Mouse (Mus musculus) urinary bladder, postnatal 4 days (tissue): ENCODE data around the gene Ank.

Experiments
- DNase-seq, 2 experiments: peaks; one replicate each; pipeline ENCODE4 v3.0.0; 2021 to 2022; ENCODE audit warnings: low spot score in 2 of 2

The Ank gene

DNA sequence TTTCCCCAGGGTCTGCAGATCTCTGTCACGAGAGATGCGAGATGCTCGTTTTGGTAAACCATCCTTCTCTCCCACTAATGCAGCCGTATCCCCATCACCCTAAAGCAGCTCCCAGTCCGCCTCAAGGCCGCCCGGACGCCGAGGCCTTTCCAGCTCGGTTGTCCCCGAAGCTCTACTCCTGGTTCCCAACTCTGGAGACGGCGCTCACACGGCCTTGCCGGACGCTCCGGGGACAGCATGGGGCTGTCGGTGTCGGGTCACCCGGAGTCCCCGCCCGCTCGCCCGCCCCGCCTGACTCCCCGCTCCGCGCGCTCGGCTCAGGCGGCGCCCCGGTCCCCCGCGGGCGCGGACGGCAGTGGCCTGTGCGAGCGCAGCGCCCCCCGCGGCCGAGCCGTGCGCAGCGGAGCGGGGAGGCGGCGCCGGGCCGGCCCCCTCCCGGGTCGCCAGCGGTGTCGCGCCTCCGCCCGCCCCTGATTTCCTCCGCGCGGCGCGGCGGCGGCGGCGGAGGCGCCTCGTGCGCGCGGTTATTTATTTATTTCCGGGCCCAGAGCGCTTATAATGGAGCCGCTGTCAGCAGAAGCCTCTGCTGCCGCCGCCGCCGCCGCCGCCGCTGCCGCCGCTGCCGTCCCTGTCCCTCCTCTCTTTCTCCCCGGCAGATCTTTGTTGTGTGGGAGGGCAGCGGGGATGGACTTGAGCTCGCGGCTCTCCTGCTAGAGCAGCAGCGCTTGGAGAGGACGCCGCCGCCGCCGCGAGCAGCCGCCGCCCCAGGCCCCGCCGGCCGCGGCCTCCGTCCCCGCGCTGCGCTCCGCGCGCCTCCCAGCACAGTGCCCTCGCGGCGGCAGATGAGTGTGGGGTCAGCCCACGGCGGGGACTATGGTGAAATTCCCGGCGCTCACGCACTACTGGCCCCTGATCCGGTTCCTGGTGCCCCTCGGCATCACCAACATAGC, at the start of gene Ank:
Gene Ank (plus strand): TSS at position 547 of the 950 bp plus-strand sequence.
- DNase-seq, result peak; percentile 70 to 78

DNA sequence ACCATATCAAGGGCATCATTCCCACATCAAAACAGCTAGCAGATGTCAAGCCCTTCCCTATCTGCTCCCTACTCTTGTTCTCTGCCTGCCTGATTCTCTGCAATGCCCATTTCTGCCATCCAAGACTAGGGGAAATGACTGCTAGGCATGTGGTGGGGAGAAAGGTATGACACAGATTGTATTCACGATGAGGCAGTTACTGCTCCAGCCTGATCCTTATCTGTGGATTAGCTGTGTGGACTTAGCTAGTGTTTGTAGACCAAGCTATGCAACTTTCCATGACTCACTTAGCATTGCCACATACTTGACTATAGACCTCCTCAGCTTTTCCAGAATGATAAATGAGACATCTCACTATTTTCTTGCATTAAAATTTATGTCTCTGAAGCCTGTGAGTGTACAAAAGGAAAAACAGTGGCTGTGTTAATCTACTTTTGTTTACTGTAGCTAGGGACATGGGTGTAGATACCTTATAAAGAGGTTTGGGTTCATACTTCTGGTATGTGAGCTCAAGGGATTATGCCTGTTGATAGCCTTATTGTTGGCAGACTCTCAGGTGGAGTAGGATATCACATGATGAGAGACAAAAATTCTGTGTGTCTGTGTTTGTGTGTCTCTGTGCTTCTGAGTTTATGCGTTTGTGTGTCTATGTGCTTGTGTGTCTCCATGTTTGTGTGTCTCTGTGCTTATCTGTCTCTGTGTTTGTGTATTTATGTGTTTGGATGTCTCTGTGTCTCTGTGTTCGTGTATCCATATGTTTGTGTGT, 47.7 kb upstream of the Ank start:
- no peak for DNase-seq

DNA sequence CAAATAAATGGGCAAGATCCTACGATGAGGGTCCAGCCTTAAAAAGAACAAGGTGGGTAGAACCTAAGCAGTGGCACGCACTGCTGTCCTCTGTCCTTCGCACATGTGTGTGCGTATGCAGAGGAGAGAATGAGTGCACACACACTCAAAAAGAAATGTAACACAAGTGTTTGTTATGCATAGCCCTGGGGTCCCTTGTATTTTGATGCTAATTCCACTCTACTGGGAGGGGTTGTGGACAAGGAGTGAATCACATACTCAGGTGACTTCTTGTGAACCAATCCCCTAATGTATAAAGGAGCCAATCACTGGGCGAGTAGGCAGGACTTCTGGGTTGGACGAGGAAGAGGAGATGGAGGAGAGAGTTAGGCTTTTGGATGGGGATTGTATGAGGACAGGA, 44.9 kb upstream of the Ank start:
- no peak for DNase-seq

DNA sequence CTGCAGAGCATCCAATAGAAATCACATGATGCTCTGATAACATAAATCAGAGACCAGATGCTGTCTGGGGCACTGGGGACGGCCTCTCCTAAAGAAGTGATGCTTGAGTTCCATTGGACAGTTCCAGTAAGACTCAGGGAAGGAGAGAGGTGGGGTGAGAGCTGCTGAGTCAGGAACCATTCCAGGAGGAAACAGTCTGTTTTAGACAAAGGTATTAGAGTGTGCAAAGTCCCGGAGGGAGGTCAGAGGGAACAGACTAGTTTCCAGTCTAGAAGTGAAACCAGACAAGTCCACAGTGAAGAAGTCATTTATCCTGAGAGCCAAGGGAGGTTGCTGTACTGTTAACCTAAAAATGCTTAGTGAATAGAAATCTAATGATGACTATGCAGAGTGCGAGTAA, 38.9 kb upstream of the Ank start:
- DNase-seq, result no peak

DNA sequence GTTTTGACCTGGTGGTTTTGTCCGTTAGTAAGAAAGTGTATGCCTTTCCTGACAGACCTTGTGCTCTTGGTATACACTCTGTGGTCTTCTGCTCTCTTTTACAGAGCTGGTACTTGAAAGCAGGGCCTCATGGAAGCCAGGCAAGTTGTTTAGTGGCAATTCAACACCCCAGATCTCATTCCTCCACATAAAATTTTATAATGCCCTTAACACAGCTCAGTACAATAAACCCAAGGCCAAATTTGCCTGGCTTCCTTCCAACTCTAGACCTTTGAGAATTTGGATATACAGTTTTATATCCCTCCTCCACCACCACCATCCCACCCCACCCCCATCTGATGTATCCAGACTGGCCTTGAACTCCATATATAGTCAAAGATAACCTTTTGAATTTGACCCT, 36.2 kb upstream of the Ank start:
- no peak for DNase-seq

DNA sequence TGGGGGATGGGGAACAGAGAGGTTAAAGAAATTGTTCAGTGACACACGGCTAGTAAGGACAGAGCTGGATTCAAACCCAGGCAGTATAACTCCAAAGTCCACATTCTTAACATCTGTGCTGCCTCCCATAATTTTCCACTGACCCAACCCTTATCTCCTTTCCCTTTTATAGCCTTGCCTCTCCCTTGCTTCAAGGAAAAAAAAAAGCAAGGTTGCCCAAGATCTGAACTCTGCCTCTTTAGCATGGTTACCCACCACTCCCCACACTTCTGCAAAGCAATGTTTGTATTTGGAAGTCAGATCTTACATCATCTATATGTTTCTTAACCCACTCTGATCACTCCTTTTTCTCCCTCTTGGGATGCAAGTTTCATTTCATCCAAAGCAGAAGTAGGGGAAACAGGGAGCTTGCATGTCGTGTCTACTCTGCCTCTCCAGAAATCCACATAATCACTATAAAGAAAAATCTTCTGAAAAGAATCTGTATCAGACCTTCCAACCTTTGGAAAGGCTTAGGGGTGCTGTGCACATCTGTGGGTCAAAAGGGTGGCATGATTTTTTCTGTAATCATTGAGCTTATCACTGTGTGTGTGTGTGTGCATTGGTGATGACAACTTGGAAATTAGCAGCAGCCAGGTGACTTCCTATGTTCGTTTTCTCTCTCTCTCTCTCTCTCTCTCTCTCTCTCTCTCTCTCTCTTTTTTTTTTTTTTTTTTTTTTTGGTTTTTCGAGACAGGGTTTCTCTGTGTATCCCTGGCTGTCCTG, 33.4 kb upstream of the Ank start:
- DNase-seq, result no peak

DNA sequence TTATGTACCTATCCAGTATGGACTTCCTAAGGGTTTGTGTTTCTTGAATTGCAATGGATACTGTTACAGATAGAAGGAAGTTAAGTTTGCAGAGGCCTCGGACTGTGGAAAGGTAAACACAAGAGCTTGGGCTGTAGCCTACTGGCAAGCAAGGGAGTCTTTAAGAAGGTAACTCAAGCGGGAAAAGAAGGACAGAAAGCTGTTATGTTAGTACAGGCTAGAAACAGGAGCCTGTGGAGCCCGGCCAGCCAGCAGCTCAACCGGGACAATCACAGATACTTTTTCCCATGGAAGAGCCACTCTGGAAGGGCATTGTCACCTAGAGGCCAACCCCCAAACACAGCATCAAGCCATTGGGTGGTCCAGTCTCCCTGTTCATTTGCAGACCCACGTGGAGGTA, 31.1 kb upstream of the Ank start:
- no peak for DNase-seq

DNA sequence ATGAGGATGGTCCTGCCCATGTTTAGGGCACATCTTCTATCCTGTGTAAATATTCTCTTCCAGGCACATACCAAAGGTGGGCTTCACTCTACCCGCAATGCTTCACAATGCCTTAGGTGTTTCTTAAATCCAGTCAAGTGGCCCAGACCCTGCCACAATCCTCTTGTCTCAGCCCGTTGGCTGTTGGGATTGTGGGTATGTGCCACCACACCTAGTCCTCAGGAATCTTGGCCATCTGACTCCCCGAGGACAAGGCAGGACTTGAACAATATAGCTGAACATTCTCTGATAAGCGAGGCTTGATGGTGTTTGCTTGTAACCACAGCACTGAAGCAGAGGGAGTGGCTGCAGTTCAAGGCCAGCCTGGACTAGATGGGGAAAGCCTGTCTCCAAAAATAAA, 30.3 kb upstream of the Ank start:
- DNase-seq, result peak in 1 of 2 experiments; percentile 51

DNA sequence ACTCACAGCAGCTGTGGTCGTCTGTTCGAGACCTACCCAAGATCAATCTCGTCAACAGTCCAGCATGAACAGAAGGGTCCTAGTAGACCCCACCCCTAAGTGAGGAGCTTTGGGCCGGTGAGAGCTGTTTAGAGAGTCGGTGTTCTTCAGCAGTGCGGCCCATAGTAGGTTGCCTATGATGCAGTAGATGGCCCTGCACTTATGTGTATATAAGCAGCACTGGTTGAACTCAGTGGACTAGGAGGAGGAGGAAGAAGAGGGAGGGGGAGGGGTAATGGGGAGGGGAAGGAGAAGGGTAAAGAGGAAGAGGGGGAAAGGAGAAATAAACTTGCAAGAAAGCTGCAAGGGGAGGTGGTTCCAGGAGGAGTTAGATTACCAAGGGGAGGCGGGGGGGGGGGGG, 25.4 kb upstream of the Ank start:
- DNase-seq, result no peak

DNA sequence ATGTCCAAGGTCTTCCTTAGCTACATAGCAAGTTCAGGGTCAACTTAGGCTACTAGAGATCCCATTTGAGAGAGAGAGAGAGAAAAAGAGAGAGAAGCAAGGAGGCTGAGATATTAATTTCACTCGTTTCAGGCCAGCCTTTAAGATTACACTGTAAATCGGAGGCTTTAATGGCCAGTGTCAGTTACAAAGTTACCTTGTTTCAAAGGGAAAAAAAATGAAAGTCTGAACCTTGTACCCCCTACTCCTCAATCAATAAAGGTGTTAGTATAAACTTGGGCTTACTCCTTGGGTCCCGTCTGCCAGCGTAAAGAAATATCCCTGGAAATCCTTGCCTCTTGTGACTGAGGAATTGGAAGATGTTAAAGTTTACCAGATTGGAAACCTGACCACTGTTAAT, 24.9 kb upstream of the Ank start:
- no peak for DNase-seq

DNA sequence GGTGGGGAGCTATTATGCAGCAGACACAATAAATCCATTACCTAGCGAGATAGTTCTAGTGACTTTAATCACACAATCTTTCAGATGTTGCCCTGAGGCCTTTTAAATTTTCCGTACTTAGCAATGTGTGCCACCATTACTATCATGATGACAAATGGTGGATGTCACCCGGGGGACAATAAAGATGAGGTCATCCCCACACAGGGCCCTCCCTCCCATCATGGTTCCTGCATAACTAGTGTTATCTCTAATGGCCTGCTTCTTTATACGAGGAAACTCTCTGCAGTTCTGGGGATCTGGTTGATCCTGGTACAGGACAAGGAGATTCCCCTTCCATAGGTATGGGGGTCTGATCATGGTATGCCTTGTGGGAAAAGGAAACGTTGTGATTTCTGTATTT, 24.5 kb upstream of the Ank start:
- DNase-seq, result no peak

DNA sequence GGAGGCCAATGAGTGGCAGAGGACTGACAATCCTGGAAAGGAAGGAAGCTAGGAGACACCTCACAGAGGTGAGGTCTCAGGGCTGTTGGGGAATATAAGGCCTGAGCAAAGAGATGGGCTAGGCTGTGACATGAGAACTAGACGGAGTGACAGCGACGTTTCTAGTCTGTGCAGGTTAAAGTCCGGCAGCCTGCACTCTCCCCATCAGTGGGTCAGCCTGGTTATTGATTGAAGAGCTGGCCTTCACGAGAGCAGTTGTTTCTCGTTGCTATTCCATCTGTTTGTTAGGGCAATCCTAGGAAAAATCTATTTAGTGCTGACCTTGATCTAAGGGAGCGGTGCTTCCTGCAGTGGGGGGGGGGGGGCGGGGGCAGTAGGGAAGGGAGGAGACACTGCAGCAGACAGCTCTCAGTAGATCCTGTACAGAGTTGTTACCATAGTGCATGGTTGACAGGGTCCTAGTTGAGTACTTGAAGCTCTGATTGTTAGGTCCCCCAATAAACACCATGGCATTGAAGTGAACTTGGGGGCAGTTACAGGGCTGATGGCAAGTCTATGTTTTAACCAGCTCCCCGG, 21.6 kb upstream of the Ank start:
- DNase-seq, result peak in 1 of 2 experiments; percentile 13

DNA sequence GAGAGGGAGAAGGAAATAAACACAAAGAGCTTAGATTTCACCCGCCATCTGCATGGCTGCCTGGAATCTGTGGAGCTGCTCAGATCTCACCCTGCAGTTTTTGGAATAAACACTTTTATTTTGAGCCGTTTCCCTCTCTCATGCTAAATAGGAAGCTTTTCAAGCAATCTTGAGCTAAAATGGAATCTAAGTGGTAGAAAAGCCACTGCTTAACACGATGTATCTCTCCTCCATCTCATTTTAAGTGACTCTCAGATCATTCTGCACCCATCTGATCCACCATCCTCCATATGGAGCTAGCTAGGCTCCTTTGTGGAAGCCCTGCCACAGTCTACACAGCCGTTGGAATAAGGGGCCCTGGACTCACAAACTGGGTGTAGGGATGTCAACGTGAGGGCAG, 15.8 kb upstream of the Ank start:
- DNase-seq, result no peak

DNA sequence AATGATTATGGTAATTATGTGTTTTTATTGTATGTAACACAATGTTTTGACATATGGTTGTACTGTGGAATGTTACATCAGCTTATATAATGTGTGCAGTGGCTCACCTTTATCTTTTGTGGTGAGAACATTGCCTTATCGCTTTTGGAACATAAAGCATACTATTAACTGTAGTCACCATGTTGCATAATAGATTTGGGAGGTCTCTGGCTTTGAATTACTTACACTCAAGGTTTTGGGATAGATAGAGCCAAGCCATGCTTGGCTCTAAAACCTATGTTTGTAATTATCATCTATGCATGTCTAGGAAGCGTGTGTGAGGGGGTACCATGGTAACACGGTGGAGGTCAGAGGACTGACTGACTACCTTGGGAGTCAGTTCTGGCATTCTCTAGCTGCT, 14.7 kb upstream of the Ank start:
- no peak for DNase-seq

DNA sequence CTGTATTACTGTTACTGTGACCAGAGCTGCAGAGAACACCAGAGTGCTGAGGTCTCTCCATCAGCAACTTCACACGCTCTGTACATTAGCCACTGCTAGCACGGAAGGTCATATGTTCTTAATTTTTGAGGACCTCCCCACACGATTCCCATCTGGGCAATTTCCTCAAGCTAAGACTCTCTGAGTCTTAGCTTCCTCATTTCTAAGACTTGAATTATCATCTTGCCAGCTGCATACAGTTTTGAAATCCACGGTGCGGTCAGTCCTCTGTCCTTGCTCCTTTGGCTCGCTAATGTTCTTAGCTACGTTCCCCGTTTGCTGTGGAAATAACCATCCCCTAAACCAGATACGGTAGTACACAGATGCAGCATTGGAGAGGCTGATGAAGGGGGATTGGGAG, 14.0 kb upstream of the Ank start:
- DNase-seq, result no peak

DNA sequence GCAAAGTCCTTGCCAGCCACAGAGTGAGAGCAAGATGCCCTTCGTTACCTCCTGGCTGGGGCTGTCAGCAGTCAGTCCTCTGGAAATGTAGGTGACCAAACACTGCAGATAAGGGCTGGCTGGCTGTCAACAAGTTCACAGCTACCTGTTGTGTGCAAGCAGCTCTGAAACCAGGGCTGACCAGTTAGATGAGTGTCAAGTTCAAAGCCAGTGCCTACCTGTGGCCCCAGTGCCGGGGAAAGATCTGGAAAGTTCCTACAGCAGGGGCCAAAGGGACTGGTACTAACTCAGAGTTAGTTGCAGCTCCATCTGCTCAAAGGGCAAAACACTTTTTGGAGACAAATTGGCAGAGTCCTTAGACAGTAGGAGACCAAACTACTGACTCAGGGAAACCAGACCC, 9.5 kb upstream of the Ank start:
- peak in 1 of 2 experiments; percentile 54 for DNase-seq

DNA sequence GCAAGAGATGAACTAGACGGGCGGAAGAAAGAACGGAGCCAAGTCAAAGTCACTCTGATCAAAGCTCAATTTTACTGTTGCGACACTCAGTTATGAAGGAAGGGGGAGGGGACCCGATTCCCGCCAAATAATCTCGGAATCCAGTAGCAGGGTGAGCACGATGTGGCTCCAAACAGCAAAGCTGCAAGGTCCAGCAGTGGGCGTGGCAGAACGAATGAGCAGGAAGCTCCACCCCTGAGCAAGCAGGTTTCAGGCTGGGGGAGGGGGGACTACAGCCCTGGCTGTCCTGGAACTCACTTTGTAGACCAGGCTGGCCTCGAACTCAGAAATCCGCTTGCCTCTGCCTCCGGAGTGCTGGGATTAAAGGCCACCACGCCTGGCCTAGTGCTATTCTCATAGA, 6.7 kb upstream of the Ank start:
- peak in 1 of 2 experiments; percentile 13 for DNase-seq

DNA sequence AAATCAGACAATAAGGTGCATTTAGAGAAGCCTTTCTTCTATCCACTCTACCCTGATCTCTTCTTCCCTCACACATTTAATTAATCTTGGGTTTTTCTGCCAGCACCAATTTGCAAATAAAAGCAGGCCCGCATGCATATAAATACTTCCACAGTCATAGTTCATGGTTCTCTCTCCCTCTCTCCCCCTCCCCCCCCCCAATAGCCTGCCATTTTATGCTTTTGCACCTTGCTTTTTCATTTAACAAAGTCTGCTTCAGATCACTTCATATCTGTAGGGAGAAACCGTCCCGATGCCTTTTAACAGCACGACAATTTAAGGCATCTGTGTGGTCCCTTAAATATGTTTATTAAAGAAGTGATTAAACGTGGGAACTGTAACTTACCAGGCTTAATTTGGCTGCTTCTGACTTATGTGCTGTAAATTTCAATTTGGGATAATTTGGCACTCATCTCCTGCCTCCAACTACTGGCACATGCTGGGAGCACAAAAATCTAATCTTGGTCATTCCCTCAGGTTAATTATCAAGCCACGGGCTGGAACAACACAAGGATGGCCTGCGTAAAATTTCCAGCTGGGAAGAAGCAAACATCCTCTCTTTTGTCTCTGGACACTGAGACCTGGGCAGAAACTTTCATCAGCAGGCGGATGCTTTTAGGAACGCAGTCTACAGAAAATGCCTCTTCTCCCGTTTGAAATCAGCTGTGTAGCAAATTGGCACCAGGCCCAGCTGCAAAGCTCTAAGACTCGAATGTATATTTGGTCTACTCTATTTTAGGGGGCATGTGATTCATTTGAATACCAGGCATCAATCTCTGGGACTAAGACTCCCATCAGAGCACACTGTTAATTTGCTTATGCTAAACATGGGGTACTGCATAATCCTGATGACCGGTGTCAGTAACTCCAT, 4.9 kb upstream of the Ank start:
- peak in 1 of 2 experiments; percentile 54 for DNase-seq

DNA sequence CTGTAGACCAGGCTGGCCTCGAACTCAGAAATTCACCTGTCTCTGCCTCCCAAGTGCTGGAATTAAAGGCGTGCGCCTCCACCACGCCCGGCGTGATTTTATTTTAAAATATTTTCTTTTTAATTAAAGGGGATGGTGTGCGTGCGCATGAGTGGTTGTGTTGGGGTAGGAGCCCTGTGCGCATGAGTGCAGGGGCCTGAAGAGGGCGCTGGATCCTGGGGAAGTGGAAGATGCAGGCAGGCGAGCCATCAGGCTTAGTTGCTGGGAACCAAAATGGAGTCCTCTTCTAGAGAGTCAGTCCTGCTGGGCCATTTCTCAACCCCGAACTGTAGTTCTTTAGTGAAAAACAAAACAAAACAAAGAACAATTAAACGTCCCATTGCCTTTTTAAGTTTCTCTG, 2.6 kb upstream of the Ank start:
- peak in 1 of 2 experiments; percentile 44 for DNase-seq

DNA sequence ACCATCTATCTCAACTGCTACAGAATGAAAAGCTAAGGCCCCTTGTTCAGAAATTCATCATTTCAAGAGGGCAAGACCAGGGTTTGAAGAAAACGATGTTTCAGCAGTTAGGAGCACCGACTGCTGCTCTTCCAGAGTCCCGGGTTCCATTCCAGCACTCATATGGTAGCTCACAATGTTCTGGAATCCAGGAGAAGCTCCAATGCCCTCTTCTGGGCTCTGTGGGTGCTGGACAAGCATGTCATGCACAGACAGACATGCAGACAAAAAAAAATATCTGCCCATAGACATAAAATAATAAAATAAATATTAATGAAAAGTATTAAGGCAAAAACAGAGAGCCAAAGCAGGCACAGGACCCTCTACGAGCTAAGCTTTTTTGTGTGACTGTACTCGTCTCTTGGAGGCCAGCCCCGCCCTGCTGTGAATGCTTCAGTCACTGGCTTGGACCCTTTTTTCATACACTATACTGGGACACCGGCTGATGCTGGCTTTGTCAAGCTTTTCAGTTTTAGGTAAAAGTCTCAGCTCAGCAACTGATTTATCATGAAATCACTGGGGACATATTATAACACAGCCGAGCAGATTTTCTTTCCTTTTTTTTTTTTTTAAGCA, 979 bp upstream of the Ank start:
- no peak for DNase-seq
